In the genomic region with DNA sequence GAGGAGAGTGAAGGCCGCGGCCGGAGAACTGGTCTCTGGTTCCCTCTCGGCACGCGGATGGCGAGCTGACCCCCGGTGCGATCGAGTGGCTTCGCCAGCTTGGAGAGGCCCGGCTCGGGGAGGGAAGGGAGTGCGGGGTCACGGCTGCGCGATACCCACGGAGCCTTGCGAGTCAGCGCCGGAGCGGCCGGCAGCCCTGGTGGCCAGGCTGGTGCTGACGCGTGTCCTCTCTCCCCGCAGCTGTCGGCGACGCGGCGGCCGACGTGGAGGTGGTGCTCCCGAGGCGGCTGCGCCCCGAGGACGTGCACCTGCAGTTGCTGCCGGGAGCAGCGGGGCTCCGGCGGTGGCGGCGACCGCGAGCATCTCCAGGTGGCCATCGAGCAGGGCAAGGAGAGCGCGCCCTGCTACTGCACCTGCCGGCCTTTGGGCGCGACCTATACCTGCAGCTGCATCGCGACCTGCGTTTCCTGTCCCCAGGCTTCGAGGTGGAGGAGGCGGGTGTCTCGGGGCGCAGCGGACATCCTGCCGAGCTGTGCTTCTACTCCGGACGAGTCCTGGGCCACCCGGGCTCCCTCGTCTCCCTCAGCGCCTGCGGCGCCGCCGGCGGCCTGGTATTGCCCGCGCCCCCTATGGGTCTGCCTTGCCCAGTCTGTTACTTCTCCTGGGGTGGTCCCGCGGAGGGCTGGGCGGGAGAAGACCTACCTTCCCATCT, we compare ENCODE assay signal across 8 mouse cellular contexts. TPM values are rescaled to one million over a fixed set of nuclear protein-coding genes. Genes with fewer than 3 reads are reported as not detected.
DNase-seq lines count a peak whose midpoint lies in the region; ATAC-seq lines count a peak whose summit lies in the region.

No protein-coding gene starts in this region.

- peak overlapping the region; percentile 82 for H3K4me2 ChIP-seq in liver, embryonic 13.5 days

- WGBS in liver, embryonic 13.5 days (ENCODE audit: insufficient replicate concordance) = under 1% methylated on average over 67 of the region's 76 CpGs

- peak; percentile 47 for DNase-seq in gastrocnemius, postnatal 10 days
- no peak for DNase-seq in gastrocnemius, adult 18-20 months (ENCODE audit: low spot score)
- peak; percentile 32 to 55 for DNase-seq in gastrocnemius, postnatal 4 days (ENCODE audit: low spot score in 2 of 2)
- peak; percentile 30 for DNase-seq in kidney, adult 18-20 months
- DNase-seq in liver, embryonic 13.5 days = no peak
- DNase-seq in naive thymus-derived CD4-positive, alpha-beta T cell, adult 2 months (ENCODE audit: low read depth) = peak; percentile 66
- peak; percentile 19 for DNase-seq in testis, postnatal 14 days (ENCODE audit: low spot score)

- no peaks in the 10 kb centered on the region for H3K9me3 ChIP-seq in liver, embryonic 13.5 days (replicated peaks)

- peak overlapping the region; percentile 60 for H3K4me3 ChIP-seq in brown adipose tissue, adult 24 weeks (ENCODE audit: insufficient read depth, low read depth, low read length)
- peak overlapping the region; percentile 54 for H3K4me3 ChIP-seq in liver, embryonic 13.5 days (replicated peaks)

- ATAC-seq in liver, embryonic 13.5 days (ENCODE audit: low read depth) = peak; percentile 8; the same call in 1 of the 2 replicates

- no peaks in the 10 kb centered on the region for H3K4me1 ChIP-seq in brown adipose tissue, adult 24 weeks (ENCODE audit: control insufficient read depth, insufficient read depth, insufficient read length, low read length)
- peaks cover 10% of the 10 kb centered on the region for H3K4me1 ChIP-seq in liver, embryonic 13.5 days (replicated peaks)

- no peak overlapping the region for H3K27ac ChIP-seq in brown adipose tissue, adult 24 weeks (replicated peaks; ENCODE audit: low read depth, low read length)
- H3K27ac ChIP-seq in liver, embryonic 13.5 days = no peak overlapping the region

- peak overlapping the region; percentile 8; the same call in 1 of the 2 replicates for H3K9ac ChIP-seq in liver, embryonic 13.5 days

- H3K27me3 ChIP-seq in liver, embryonic 13.5 days = peaks cover 43% of the 10 kb centered on the region

- no peaks in the 10 kb centered on the region for H3K36me3 ChIP-seq in liver, embryonic 13.5 days

RNA-seq across cellular contexts. Expression of a gene that starts 0.6 kb away (rescaled TPM):
- total RNA-seq in gastrocnemius, postnatal 10 days (2021) = 10 to 100 TPM in 1 of 2 experiments, 1 to 10 TPM in 1; 9.7 to 16.6 TPM
- total RNA-seq in gastrocnemius, adult 18-20 months (2021) = under 1 TPM in 1 of 2 experiments, not detected in 1; 0.50 TPM
- polyA plus RNA-seq in brown adipose tissue, adult 24 weeks (2012; ENCODE audit: insufficient read depth, insufficient read length, missing spikeins) = not detected in 2 replicates
- 10 to 100 TPM; 10.5 to 14.1 TPM for total RNA-seq in gastrocnemius, postnatal 4 days (2021)
- polyA plus RNA-seq in liver, embryonic 13.5 days (2015; fragmentation: Nextera tagmentation; extraction: Ambion mirVana) = 0.20 and 0.33 TPM in 2 replicates

Comparison
In these comparisons a context has a peak if more than half of its experiments do, and no peak if none do; other contexts are left out.
1. DNase-seq: peak in gastrocnemius, postnatal 10 days (single experiment), gastrocnemius, postnatal 4 days (2 of 2), kidney, adult 18-20 months (single experiment), naive thymus-derived CD4-positive, alpha-beta T cell, adult 2 months (single experiment) and testis, postnatal 14 days (single experiment); none in gastrocnemius, adult 18-20 months (single experiment) and liver, embryonic 13.5 days (single experiment).
2. RNA of a gene that starts 0.6 kb away (total RNA-seq): 9.7 to 16.6 TPM in gastrocnemius, postnatal 10 days and 10.5 to 14.1 TPM in gastrocnemius, postnatal 4 days; 0.50 TPM in gastrocnemius, adult 18-20 months; every median in the first group is over 4 times any median in the second.